Mouse (Mus musculus): ENCODE measurements around the gene Ncapg2. TPM values are rescaled to one million over a fixed set of nuclear protein-coding genes. Genes with fewer than 3 reads are reported as not detected.

Ncapg2 gene
- polyA plus RNA-seq, 1 experiment from 2014 or later, result 57.7 TPM

GRCm38 (mm10) chr12:116485591-116486403 is 80.6 kb downstream of the Ncapg2 start, which contains the start of gene Ptprn2:
Gene Ptprn2 (plus strand): TSS chr12:116485720.
- Histone ChIP-seq H3K9ac (no peak within 1 kb of the TSS), H3K4me1 (ENCODE audit: insufficient read depth) (no peaks in the 10 kb centered on the region; the same call in 1 of the 2 replicates), H3K4me2 (peak within 1 kb of the TSS; percentile 89), H3K4me3 (ENCODE audit: low read depth, low read length) (peak within 1 kb of the TSS; percentile 46), H3K9me3 (ENCODE audit: low read depth, low read length) (no peaks in the 10 kb centered on the region), H3K36me3 (ENCODE audit: insufficient read depth) (no peaks in the 10 kb centered on the region), H3K27me3 (ENCODE audit: insufficient read depth, low read length) (peaks cover 12% of the 10 kb centered on the region), H3K27ac (ENCODE audit: low read depth) (no peak within 1 kb of the TSS)
- no peak for TF ChIP-seq CTCF (IDR thresholded peaks at IDR 0.05; ENCODE audit: low read depth)
- ATAC-seq (ENCODE audit: insufficient read depth) (peak; percentile 97), DNase-seq (peak; percentile 89)
- under 1% methylated on average over 79 of the region's 86 CpGs for WGBS

- H3K9ac ChIP-seq, result no peak overlapping the region
- no peak for TF ChIP-seq CTCF (IDR thresholded peaks at IDR 0.05; ENCODE audit: low read depth)
Observed at GRCm38 (mm10) chr12:116486404-116486730, 81.2 kb downstream of the Ncapg2 start.

GRCm38 (mm10) chr12:116488836-116489235 is 83.6 kb downstream of the Ncapg2 start:
- H3K9me3 ChIP-seq (ENCODE audit: low read depth, low read length), result no peaks in the 10 kb centered on the region
- no peak for TF ChIP-seq CTCF (IDR thresholded peaks at IDR 0.05; ENCODE audit: low read depth)
- ATAC-seq (ENCODE audit: insufficient read depth) (no peak), DNase-seq (no peak)
- H3K36me3 ChIP-seq (ENCODE audit: insufficient read depth), result no peaks in the 10 kb centered on the region
- H3K4me3 ChIP-seq (ENCODE audit: low read depth, low read length), result no peak overlapping the region
- peaks cover 12% of the 10 kb centered on the region for H3K27me3 ChIP-seq (ENCODE audit: insufficient read depth, low read length)
- H3K4me2 ChIP-seq, result no peak overlapping the region
- no peak overlapping the region for H3K9ac ChIP-seq
- no peak overlapping the region for H3K27ac ChIP-seq (ENCODE audit: low read depth)
- WGBS, result 55% methylated on average over 8 of the region's 8 CpGs
- no peaks in the 10 kb centered on the region; the same call in 1 of the 2 replicates for H3K4me1 ChIP-seq (ENCODE audit: insufficient read depth)

More at GRCm38 (mm10) chr12:116486404-116486730, 81.2 kb downstream of the Ncapg2 start:
- Histone ChIP-seq H3K4me2 (peak overlapping the region; percentile 89), H3K27ac (ENCODE audit: low read depth) (no peak overlapping the region), H3K4me3 (ENCODE audit: low read depth, low read length) (peak overlapping the region; percentile 46), H3K36me3 (ENCODE audit: insufficient read depth) (no peaks in the 10 kb centered on the region), H3K27me3 (ENCODE audit: insufficient read depth, low read length) (peaks cover 12% of the 10 kb centered on the region), H3K4me1 (ENCODE audit: insufficient read depth) (no peaks in the 10 kb centered on the region; the same call in 1 of the 2 replicates), H3K9me3 (ENCODE audit: low read depth, low read length) (no peaks in the 10 kb centered on the region)
- DNase-seq (no peak), ATAC-seq (ENCODE audit: insufficient read depth) (no peak)
- 2% methylated on average over 10 of the region's 10 CpGs for WGBS

GRCm38 (mm10) chr12:116490575-116491356 is 85.6 kb downstream of the Ncapg2 start:
- Histone ChIP-seq H3K27me3 (ENCODE audit: insufficient read depth, low read length) (peaks cover 11% of the 10 kb centered on the region), H3K9me3 (ENCODE audit: low read depth, low read length) (no peaks in the 10 kb centered on the region), H3K36me3 (ENCODE audit: insufficient read depth) (no peaks in the 10 kb centered on the region), H3K27ac (ENCODE audit: low read depth) (no peak overlapping the region), H3K4me2 (no peak overlapping the region), H3K4me3 (ENCODE audit: low read depth, low read length) (no peak overlapping the region), H3K9ac (no peak overlapping the region), H3K4me1 (ENCODE audit: insufficient read depth) (no peaks in the 10 kb centered on the region; the same call in 1 of the 2 replicates)
- 60% methylated on average over 5 of the region's 5 CpGs for WGBS
- no peak for TF ChIP-seq CTCF (IDR thresholded peaks at IDR 0.05; ENCODE audit: low read depth)
- DNase-seq (no peak), ATAC-seq (ENCODE audit: insufficient read depth) (no peak)

GRCm38 (mm10) chr12:116498666-116499065 is 93.5 kb downstream of the Ncapg2 start:
- no peak overlapping the region for H3K4me2 ChIP-seq
- H3K27ac ChIP-seq (ENCODE audit: low read depth), result no peak overlapping the region
- no peaks in the 10 kb centered on the region for H3K9me3 ChIP-seq (ENCODE audit: low read depth, low read length)
- no peak for TF ChIP-seq CTCF (IDR thresholded peaks at IDR 0.05; ENCODE audit: low read depth)
- no peak overlapping the region for H3K9ac ChIP-seq
- H3K36me3 ChIP-seq (ENCODE audit: insufficient read depth), result no peaks in the 10 kb centered on the region
- no peaks in the 10 kb centered on the region for H3K27me3 ChIP-seq (ENCODE audit: insufficient read depth, low read length)
- ATAC-seq (ENCODE audit: insufficient read depth) (no peak), DNase-seq (no peak)
- no peak overlapping the region for H3K4me3 ChIP-seq (ENCODE audit: low read depth, low read length)
- no peaks in the 10 kb centered on the region for H3K4me1 ChIP-seq (ENCODE audit: insufficient read depth)

GRCm38 (mm10) chr12:116500652-116501051 is 95.5 kb downstream of the Ncapg2 start:
- Histone ChIP-seq H3K4me3 (ENCODE audit: low read depth, low read length) (no peak overlapping the region), H3K27ac (ENCODE audit: low read depth) (no peak overlapping the region), H3K36me3 (ENCODE audit: insufficient read depth) (no peaks in the 10 kb centered on the region), H3K9me3 (ENCODE audit: low read depth, low read length) (no peaks in the 10 kb centered on the region), H3K9ac (no peak overlapping the region), H3K4me2 (no peak overlapping the region), H3K27me3 (ENCODE audit: insufficient read depth, low read length) (no peaks in the 10 kb centered on the region), H3K4me1 (ENCODE audit: insufficient read depth) (no peaks in the 10 kb centered on the region)
- no peak for DNase-seq
- TF ChIP-seq CTCF (IDR thresholded peaks at IDR 0.05; ENCODE audit: low read depth), result no peak
- 78% methylated on average over 11 of the region's 11 CpGs for whole genome bisulfite sequencing
- no peak for ATAC-seq (ENCODE audit: insufficient read depth)

- no peaks in the 10 kb centered on the region for H3K9me3 ChIP-seq (ENCODE audit: low read depth, low read length)
- no peak overlapping the region for H3K4me2 ChIP-seq
- no peaks in the 10 kb centered on the region for H3K36me3 ChIP-seq (ENCODE audit: insufficient read depth)
- DNase-seq (no peak), ATAC-seq (ENCODE audit: insufficient read depth) (no peak)
- no peak overlapping the region for H3K27ac ChIP-seq (ENCODE audit: low read depth)
- H3K4me3 ChIP-seq (ENCODE audit: low read depth, low read length), result no peak overlapping the region
- H3K4me1 ChIP-seq (ENCODE audit: insufficient read depth), result no peaks in the 10 kb centered on the region
- no peak for TF ChIP-seq CTCF (IDR thresholded peaks at IDR 0.05; ENCODE audit: low read depth)
- WGBS, result 73% methylated on average over 1 of the region's 1 CpGs
- H3K9ac ChIP-seq, result no peak overlapping the region
- no peaks in the 10 kb centered on the region for H3K27me3 ChIP-seq (ENCODE audit: insufficient read depth, low read length)
Observed at GRCm38 (mm10) chr12:116512482-116512881, 107.3 kb downstream of the Ncapg2 start.

Other genes starting within 250 kb of the Ncapg2 start
- 16.4 and 18.2 TPM in 2 replicates for gene Wdr60, start 142.4 kb upstream of the Ncapg2 start, polyA plus RNA-seq (2014; fragmentation: Nextera tagmentation; extraction: Ambion mirVana)
- not detected in 2 replicates for gene Gm11027, start 130.0 kb upstream of the Ncapg2 start, polyA plus RNA-seq (2014; fragmentation: Nextera tagmentation; extraction: Ambion mirVana)
- 29.0 and 31.0 TPM in 2 replicates for gene Esyt2, start 124.2 kb upstream of the Ncapg2 start, polyA plus RNA-seq (2014; fragmentation: Nextera tagmentation; extraction: Ambion mirVana)
- gene Ptprn2, start 80.3 kb downstream of the Ncapg2 start, polyA plus RNA-seq (2014; fragmentation: Nextera tagmentation; extraction: Ambion mirVana), result 0.20 and 0.30 TPM in 2 replicates

Data from lung, embryonic 14.5 days (tissue).